Comparison of ENCODE assay signal across 14 mouse cellular contexts in genomic region chr9:80697171-80697570, GRCm38 (mm10).
"Had no signal": no experiment of that assay in that cellular context is flagged by ENCODE, and none has a peak within 500 bp of the region (broad histone marks: within the 10 kb centered on the region; RNA-seq: fewer than 3 reads in every experiment).

No protein-coding gene starts in this region.

- H3K4me2 ChIP-seq: intestine, embryonic 15.5 days; liver, embryonic 13.5 days; midbrain, embryonic 12.5 days; neural tube, embryonic 13.5 days had no signal

- H3K9me3 ChIP-seq: intestine, embryonic 15.5 days; liver, embryonic 13.5 days; midbrain, embryonic 12.5 days; neural tube, embryonic 13.5 days had no signal

- H3K27me3 ChIP-seq: intestine, embryonic 15.5 days; liver, embryonic 13.5 days; midbrain, embryonic 12.5 days; neural tube, embryonic 13.5 days had no signal

- DNase-seq: kidney, adult 18-20 months; kidney, postnatal 10 days; kidney, postnatal 4 days; liver; liver, embryonic 13.5 days; liver, postnatal 0 days; right cerebral cortex, adult 18-20 months; spleen, adult 18-20 months; thymus, adult 18-20 months; thymus, postnatal 14 days had no signal

- H3K27ac ChIP-seq: intestine, embryonic 15.5 days; layer of hippocampus, adult 2 months; liver, embryonic 13.5 days; midbrain, embryonic 12.5 days; neural tube, embryonic 13.5 days had no signal

- H3K4me1 ChIP-seq: intestine, embryonic 15.5 days; liver, embryonic 13.5 days; midbrain, embryonic 12.5 days; neural tube, embryonic 13.5 days had no signal

- H3K36me3 ChIP-seq: intestine, embryonic 15.5 days; liver, embryonic 13.5 days; midbrain, embryonic 12.5 days; neural tube, embryonic 13.5 days had no signal

- ATAC-seq: intestine, embryonic 15.5 days; liver, postnatal 0 days had no signal

- H3K9ac ChIP-seq: intestine, embryonic 15.5 days; liver, embryonic 13.5 days; liver, postnatal 0 days; midbrain, embryonic 12.5 days; neural tube, embryonic 13.5 days had no signal

- H3K4me3 ChIP-seq: intestine, embryonic 15.5 days; layer of hippocampus, adult 2 months; liver, embryonic 13.5 days; midbrain, embryonic 12.5 days; neural tube, embryonic 13.5 days had no signal
